Comparison of ENCODE assay signal across 11 mouse cellular contexts in genomic region chr14:105124513-105124912, GRCm38 (mm10).
"Had no signal": no experiment of that assay in that cellular context is flagged by ENCODE, and none has a peak within 500 bp of the region (broad histone marks: within the 10 kb centered on the region; RNA-seq: fewer than 3 reads in every experiment).

No protein-coding gene starts in this region.

- H3K4me1 ChIP-seq: limb, embryonic 13.5 days; lung, embryonic 15.5 days; midbrain, embryonic 12.5 days had no signal

- H3K27ac ChIP-seq: hindbrain, postnatal 0 days; kidney, postnatal 0 days; layer of hippocampus, adult 2 months; limb, embryonic 13.5 days; liver, embryonic 14.5 days; lung, embryonic 15.5 days; midbrain, embryonic 12.5 days had no signal

- DNase-seq: left cerebral cortex, postnatal 4 days; lung, postnatal 14 days; right cerebral cortex, postnatal 14 days; thymus, postnatal 36 days had no signal

- ATAC-seq: hindbrain, postnatal 0 days had no signal

- H3K4me2 ChIP-seq: limb, embryonic 13.5 days; lung, embryonic 15.5 days; midbrain, embryonic 12.5 days had no signal

- H3K9ac ChIP-seq: limb, embryonic 13.5 days; liver, embryonic 14.5 days; lung, embryonic 15.5 days; midbrain, embryonic 12.5 days had no signal

- H3K9me3 ChIP-seq: limb, embryonic 13.5 days; lung, embryonic 15.5 days; midbrain, embryonic 12.5 days had no signal

- H3K4me3 ChIP-seq: layer of hippocampus, adult 2 months; limb, embryonic 13.5 days; lung, embryonic 15.5 days; midbrain, embryonic 12.5 days had no signal

- H3K27me3 ChIP-seq: limb, embryonic 13.5 days; lung, embryonic 15.5 days; midbrain, embryonic 12.5 days had no signal
